Comparison of ENCODE assay signal across 9 mouse cellular contexts in genomic region chr9:25487446-25488110, GRCm38 (mm10). TPM values are rescaled to one million over a fixed set of nuclear protein-coding genes. Genes with fewer than 3 reads are reported as not detected.
DNase-seq lines count a peak whose midpoint lies in the region; ATAC-seq and TF ChIP-seq lines count a peak whose summit lies in the region.
"Had no signal": no experiment of that assay in that cellular context is flagged by ENCODE, and none has a peak within 500 bp of the region (broad histone marks: within the 10 kb centered on the region; RNA-seq: fewer than 3 reads in every experiment).

No protein-coding gene starts in this region.

- TF ChIP-seq EP300 in liver, postnatal 0 days (IDR thresholded peaks at IDR 0.05; ENCODE audit: low read depth): no peak
- no peak for TF ChIP-seq EP300 in heart, postnatal 0 days (IDR thresholded peaks at IDR 0.05; ENCODE audit: low read depth)

- H3K4me2 ChIP-seq in liver, postnatal 0 days (ENCODE audit: low read depth, low read length): no peak overlapping the region
- H3K4me2 ChIP-seq in heart, postnatal 0 days (ENCODE audit: low read depth, low read length): peak overlapping the region; percentile 9; the same call in 1 of the 2 replicates

- H3K9me3 ChIP-seq in liver, postnatal 0 days (ENCODE audit: low read length): no peaks in the 10 kb centered on the region
- no peaks in the 10 kb centered on the region for H3K9me3 ChIP-seq in heart, postnatal 0 days (replicated peaks; ENCODE audit: control insufficient read depth, low read length)

- no peaks in the 10 kb centered on the region for H3K27me3 ChIP-seq in liver, adult 2 months (ENCODE audit: control insufficient read depth, insufficient read depth, low read length)
- H3K27me3 ChIP-seq in liver, postnatal 0 days (ENCODE audit: insufficient read depth, low read length): no peaks in the 10 kb centered on the region
- H3K27me3 ChIP-seq in heart, postnatal 0 days (ENCODE audit: control insufficient read depth, insufficient read depth, low read length): no peaks in the 10 kb centered on the region

- no peak overlapping the region for H3K9ac ChIP-seq in liver, adult 2 months (ENCODE audit: low read depth, low read length)
- no peak overlapping the region for H3K9ac ChIP-seq in liver, postnatal 0 days (replicated peaks)
- H3K9ac ChIP-seq in heart, postnatal 0 days (replicated peaks; ENCODE audit: low read depth, low read length): no peak overlapping the region

- no peak for TF ChIP-seq CTCF in liver, adult 2 months (IDR thresholded peaks at IDR 0.05; ENCODE audit: low read depth, low read length)
- TF ChIP-seq CTCF in liver, postnatal 0 days (IDR thresholded peaks at IDR 0.05; ENCODE audit: low read depth): no peak
- TF ChIP-seq CTCF in heart, postnatal 0 days (IDR thresholded peaks at IDR 0.05; ENCODE audit: low read depth): no peak

- no peak overlapping the region for H3K4me3 ChIP-seq in liver, adult 2 months (ENCODE audit: insufficient read depth, low read depth, low read length)
- no peak overlapping the region for H3K4me3 ChIP-seq in liver, postnatal 0 days (ENCODE audit: low read depth, low read length)
- H3K4me3 ChIP-seq in heart, postnatal 0 days (ENCODE audit: low read depth, low read length): no peak overlapping the region

- peaks cover 16% of the 10 kb centered on the region; the same call in 1 of the 2 replicates for H3K79me2 ChIP-seq in liver, adult 2 months (ENCODE audit: control insufficient read depth, insufficient read depth, low read length)

- peak; percentile 15 for DNase-seq in cerebellum, adult 9-10 months
- DNase-seq in cerebellum, postnatal 25 days: no peak
- DNase-seq in liver, adult 2 months (ENCODE audit: extremely low read depth, low read depth, low spot score): peak; percentile 63
- no peak for DNase-seq in liver, postnatal 0 days
- no peak for DNase-seq in heart, postnatal 0 days (ENCODE audit: low spot score)
- peak; percentile 33 to 56 for DNase-seq in lung, postnatal 4 days
- no peak for DNase-seq in thymus, postnatal 4 days
- no peak for DNase-seq in cerebellum, adult 8-10 months

- peaks cover 37% of the 10 kb centered on the region for H3K4me1 ChIP-seq in liver, adult 2 months (ENCODE audit: control insufficient read depth, insufficient read depth, low read length)
- H3K4me1 ChIP-seq in liver, postnatal 0 days (ENCODE audit: insufficient read depth): peaks cover 53% of the 10 kb centered on the region
- H3K4me1 ChIP-seq in heart, postnatal 0 days (ENCODE audit: control insufficient read depth, insufficient read depth): peaks cover 69% of the 10 kb centered on the region

- no peak for TF ChIP-seq POLR2A in liver, adult 2 months (IDR thresholded peaks at IDR 0.05; ENCODE audit: extremely low read depth, insufficient read depth, low read length)

- H3K27ac ChIP-seq in liver, adult 2 months (replicated peaks; ENCODE audit: insufficient read depth, low read depth, low read length): no peak overlapping the region
- H3K27ac ChIP-seq in liver, postnatal 0 days (ENCODE audit: low read depth): no peak overlapping the region
- peak overlapping the region; percentile 58 for H3K27ac ChIP-seq in heart, postnatal 0 days (ENCODE audit: low read depth)
- H3K27ac ChIP-seq: macrophage had no signal

- 38% methylated on average over 12 of the region's 12 CpGs for WGBS in liver, adult 2 months
- WGBS in liver, postnatal 0 days (ENCODE audit: insufficient replicate concordance): 55% methylated on average over 12 of the region's 12 CpGs
- 33% methylated on average over 12 of the region's 12 CpGs for WGBS in heart, postnatal 0 days

- H3K36me3 ChIP-seq in liver, adult 2 months (ENCODE audit: control insufficient read depth, insufficient read depth, low read length): no peaks in the 10 kb centered on the region; the same call in 1 of the 2 replicates
- no peaks in the 10 kb centered on the region for H3K36me3 ChIP-seq in liver, postnatal 0 days (replicated peaks; ENCODE audit: insufficient read depth, low read length)
- 0 out of 2 replicates have a peak, but pooled peaks cover 3% of the 10 kb centered on the region for H3K36me3 ChIP-seq in heart, postnatal 0 days (replicated peaks; ENCODE audit: control insufficient read depth, insufficient read depth, low read length)

- no peak for ATAC-seq in liver, postnatal 0 days
- no peak for ATAC-seq in heart, postnatal 0 days (ENCODE audit: insufficient read depth, low read depth)

RNA-seq across cellular contexts. Expression of gene Eepd1, which starts 6.2 kb away (rescaled TPM):
- 19.5 and 27.8 TPM in 2 replicates for total RNA-seq in liver, adult 2 months (2014; rRNA removed)
- polyA plus RNA-seq in liver, adult 2 months (2012; rRNA removed): 10.8 and 11.8 TPM in 2 replicates
- 7.6 and 7.8 TPM in 2 replicates for polyA plus RNA-seq in liver, postnatal 0 days (2015; fragmentation: Nextera tagmentation; extraction: Ambion mirVana)
- 14.7 and 19.9 TPM in 2 replicates for total RNA-seq in heart, postnatal 0 days (2014; rRNA removed; ENCODE audit: low replicate concordance)
- 20.2 and 21.4 TPM in 2 replicates for polyA plus RNA-seq in heart, postnatal 0 days (2015; fragmentation: Nextera tagmentation; extraction: Ambion mirVana)

Comparison
In these comparisons a context has a peak if more than half of its experiments do, and no peak if none do; other contexts are left out.
1. DNase-seq: peak in cerebellum, adult 9-10 months (single experiment), liver, adult 2 months (single experiment) and lung, postnatal 4 days (2 of 2); none in cerebellum, postnatal 25 days (0 of 2), liver, postnatal 0 days (single experiment), heart, postnatal 0 days (single experiment), thymus, postnatal 4 days (single experiment) and cerebellum, adult 8-10 months (single experiment).